Mouse (Mus musculus) cerebellum, adult 11 months (tissue): ENCODE measurements around the gene Ndufa6.
"Not testable (repeated sequence)": the region's sequence is repeated elsewhere in the genome, so short reads cannot be mapped to it uniquely, and the experiment has no call there.

Experiments used
- DNase-seq: peaks from one replicate; pipeline ENCODE4 v3.0.0; 2022

Gene Ndufa6

GRCm38 (mm10) chr15:82354126-82354945 lies at the start of gene Ndufa6:
TSS of gene Ndufa6 (minus strand) at chr15:82354322.
- peak; percentile 97 for DNase-seq

- no peak for DNase-seq
Measured at GRCm38 (mm10) chr15:82403606-82404005, 49.5 kb upstream of the Ndufa6 start.

GRCm38 (mm10) chr15:82402741-82403140 lies 48.6 kb upstream of the Ndufa6 start:
- DNase-seq: no peak

- no peak for DNase-seq
Measured at GRCm38 (mm10) chr15:82402106-82402505, 48.0 kb upstream of the Ndufa6 start.

GRCm38 (mm10) chr15:82401516-82401915 lies 47.4 kb upstream of the Ndufa6 start:
- DNase-seq: no peak

- DNase-seq: not testable (repeated sequence)
Measured at GRCm38 (mm10) chr15:82395955-82396354, 41.8 kb upstream of the Ndufa6 start.

- not testable (repeated sequence) for DNase-seq
Measured at GRCm38 (mm10) chr15:82393922-82394321, 39.8 kb upstream of the Ndufa6 start, which contains the start of gene Cyp2d11. TSS of gene Cyp2d11 (minus strand) at chr15:82394022.

GRCm38 (mm10) chr15:82389916-82390315 lies 35.8 kb upstream of the Ndufa6 start:
- not testable (repeated sequence) for DNase-seq

GRCm38 (mm10) chr15:82385729-82386128 lies 31.6 kb upstream of the Ndufa6 start:
- no peak for DNase-seq

- no peak for DNase-seq
Measured at GRCm38 (mm10) chr15:82382441-82382840, 28.3 kb upstream of the Ndufa6 start.

GRCm38 (mm10) chr15:82380714-82381062 lies 26.6 kb upstream of the Ndufa6 start:
- no peak for DNase-seq

GRCm38 (mm10) chr15:82379871-82380713 lies 26.0 kb upstream of the Ndufa6 start, which contains the start of gene Cyp2d22:
TSS of gene Cyp2d22 (minus strand) at chr15:82380260.
- peak; percentile 52 for DNase-seq

- DNase-seq: no peak
Measured at GRCm38 (mm10) chr15:82379511-82379870, 25.4 kb upstream of the Ndufa6 start.

- no peak for DNase-seq
Measured at GRCm38 (mm10) chr15:82378261-82379180, 24.4 kb upstream of the Ndufa6 start.

- DNase-seq: no peak
Measured at GRCm38 (mm10) chr15:82377701-82378100, 23.6 kb upstream of the Ndufa6 start.

- DNase-seq: no peak
Measured at GRCm38 (mm10) chr15:82376393-82377138, 22.4 kb upstream of the Ndufa6 start.

- DNase-seq: no peak
Measured at GRCm38 (mm10) chr15:82375855-82376254, 21.7 kb upstream of the Ndufa6 start.

- DNase-seq: no peak
Measured at GRCm38 (mm10) chr15:82374437-82374836, 20.3 kb upstream of the Ndufa6 start.

GRCm38 (mm10) chr15:82372991-82373390 lies 18.9 kb upstream of the Ndufa6 start:
- no peak for DNase-seq

- no peak for DNase-seq
Measured at GRCm38 (mm10) chr15:82372446-82372845, 18.3 kb upstream of the Ndufa6 start.

GRCm38 (mm10) chr15:82368851-82369250 lies 14.7 kb upstream of the Ndufa6 start:
- no peak for DNase-seq

GRCm38 (mm10) chr15:82368146-82368545 lies 14.0 kb upstream of the Ndufa6 start:
- no peak for DNase-seq
